Mouse (Mus musculus): ENCODE results near the gene Polr2a.

DNA sequence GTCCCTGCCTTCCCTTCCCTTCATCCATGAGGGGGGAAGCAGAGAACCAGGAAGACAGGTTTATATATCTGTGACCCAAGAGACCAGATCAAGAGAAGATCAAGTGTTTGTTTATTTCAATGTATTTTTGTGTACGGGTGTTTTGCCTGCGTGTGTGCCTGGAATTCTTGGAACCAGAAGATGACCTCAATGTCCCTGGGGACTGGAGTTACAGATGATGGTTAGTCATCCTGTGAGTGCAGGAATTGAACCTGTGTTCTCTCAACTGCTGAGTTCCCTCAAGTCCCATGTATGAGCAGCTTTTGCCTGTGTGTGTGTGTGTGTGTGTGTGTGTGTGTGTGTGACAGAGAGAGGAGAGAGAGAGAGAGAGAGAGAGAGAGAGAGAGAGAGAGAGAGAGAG lies 49.2 kb upstream of the Polr2a start:
- TF ChIP-seq CTCF (IDR thresholded peaks at IDR 0.05; ENCODE audit: low read depth) (no peak), EP300 (IDR thresholded peaks at IDR 0.05; ENCODE audit: low read depth) (no peak)

Data from liver, postnatal 0 days (tissue).